Mouse (Mus musculus): ENCODE data around the gene Hbq1a. TPM values are rescaled to one million over a fixed set of nuclear protein-coding genes. Genes with fewer than 3 reads are reported as not detected.
A peak's percentile ranks its signal among the peaks of the same experiment; 100 is the strongest.
"Not testable (repeated sequence)": the region's sequence is repeated elsewhere in the genome, so short reads cannot be mapped to it uniquely, and the experiment has no call there.

Hbq1a gene
- polyA plus RNA-seq, 1 experiment from 2014 or later: 1.9 TPM

DNA sequence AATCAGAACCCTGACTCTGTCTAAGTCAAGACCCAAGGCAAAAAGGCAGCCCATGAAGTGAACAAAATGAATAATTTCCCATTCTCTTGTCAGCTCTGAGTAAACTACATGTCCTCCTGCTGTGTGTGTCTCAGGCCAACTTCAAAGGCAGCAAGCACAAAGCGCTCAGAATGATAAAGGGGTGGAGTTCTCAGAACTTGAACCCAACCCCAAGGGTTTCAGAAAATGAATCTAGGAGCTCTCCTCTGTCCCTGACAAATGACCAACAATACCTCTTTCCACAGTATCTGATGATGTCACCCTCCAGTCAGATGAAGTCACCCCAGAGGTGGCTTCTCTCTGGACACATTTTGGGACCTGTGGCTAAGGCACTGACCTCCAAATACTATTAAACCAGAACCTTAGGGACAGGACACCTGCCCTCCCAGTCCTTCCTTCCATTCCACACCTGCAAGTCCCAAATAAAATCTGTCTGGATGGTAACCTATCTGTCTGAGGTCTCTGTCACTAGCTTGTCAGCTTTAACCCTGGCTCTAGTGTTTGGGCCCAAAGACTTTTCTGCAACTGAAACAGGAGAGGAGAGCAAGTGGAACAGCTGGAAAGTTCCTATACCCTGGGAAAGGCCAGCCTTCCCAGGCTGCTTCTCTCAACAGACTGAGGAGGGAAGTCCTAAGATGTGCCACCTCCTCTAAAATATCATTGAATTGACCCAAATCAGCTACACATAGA is 18.3 kb upstream of the Hbq1a start:
- no peak for ATAC-seq (ENCODE audit: low read depth)
- no peak overlapping the region for H3K9ac ChIP-seq (replicated peaks; ENCODE audit: low read depth, low read length)
- H3K4me1 ChIP-seq (ENCODE audit: control insufficient read depth, insufficient read depth, low read length): no peaks in the 10 kb centered on the region
- WGBS: 72% methylated on average over 1 of the region's 1 CpGs
- H3K4me2 ChIP-seq (ENCODE audit: low read depth, low read length): no peak overlapping the region
- H3K4me3 ChIP-seq (ENCODE audit: low read depth, low read length): no peak overlapping the region
- H3K36me3 ChIP-seq (ENCODE audit: control insufficient read depth, insufficient read depth, low read length): no peaks in the 10 kb centered on the region
- no peaks in the 10 kb centered on the region for H3K27me3 ChIP-seq (ENCODE audit: control insufficient read depth, insufficient read depth, low read length)
- no peaks in the 10 kb centered on the region for H3K9me3 ChIP-seq (ENCODE audit: control insufficient read depth, low read length)
- no peak overlapping the region for H3K27ac ChIP-seq (ENCODE audit: low read depth, low read length)

DNA sequence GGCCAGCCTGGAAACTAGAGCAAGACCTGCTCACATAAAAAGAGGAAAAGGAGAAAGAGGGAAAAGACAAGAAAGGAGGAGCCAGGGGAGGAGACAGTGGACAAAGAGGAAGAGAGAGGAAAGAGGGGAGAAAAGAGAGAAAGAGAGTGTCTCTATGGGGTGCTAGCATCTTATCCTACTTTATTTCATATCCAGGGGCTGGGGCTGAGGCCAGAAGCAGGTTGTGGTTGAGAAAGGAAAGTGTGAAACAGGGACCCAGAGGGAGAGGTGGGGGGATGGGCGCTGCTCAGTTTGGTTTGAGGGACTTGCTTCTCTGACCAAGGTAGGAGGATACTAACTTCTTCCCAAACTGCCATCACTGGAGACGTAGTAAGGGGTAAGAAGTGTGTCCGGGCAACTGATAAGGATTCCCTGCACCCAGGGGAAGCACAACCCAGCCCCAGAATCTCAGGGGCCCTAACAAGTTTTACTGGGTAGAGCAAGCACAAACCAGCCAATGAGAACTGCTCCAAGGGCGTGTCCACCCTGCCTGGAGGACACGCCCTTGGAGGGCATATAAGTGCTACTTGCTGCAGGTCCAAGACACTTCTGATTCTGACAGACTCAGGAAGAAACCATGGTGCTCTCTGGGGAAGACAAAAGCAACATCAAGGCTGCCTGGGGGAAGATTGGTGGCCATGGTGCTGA is 16.6 kb upstream of the Hbq1a start, which contains the start of gene Hba-a1:
TSS of gene Hba-a1 (plus strand) at position 421 of the 687 bp plus-strand sequence.
- not testable (repeated sequence) for H3K4me2 ChIP-seq (ENCODE audit: low read depth, low read length); H3K9ac ChIP-seq (replicated peaks; ENCODE audit: low read depth, low read length); H3K9me3 ChIP-seq (ENCODE audit: control insufficient read depth, low read length); H3K27ac ChIP-seq (ENCODE audit: low read depth, low read length); H3K36me3 ChIP-seq (ENCODE audit: control insufficient read depth, insufficient read depth, low read length); H3K4me1 ChIP-seq (ENCODE audit: control insufficient read depth, insufficient read depth, low read length); ATAC-seq (ENCODE audit: low read depth); H3K27me3 ChIP-seq (ENCODE audit: control insufficient read depth, insufficient read depth, low read length); H3K4me3 ChIP-seq (ENCODE audit: low read depth, low read length)
- 86% methylated on average over 1 of the region's 5 CpGs for WGBS

DNA sequence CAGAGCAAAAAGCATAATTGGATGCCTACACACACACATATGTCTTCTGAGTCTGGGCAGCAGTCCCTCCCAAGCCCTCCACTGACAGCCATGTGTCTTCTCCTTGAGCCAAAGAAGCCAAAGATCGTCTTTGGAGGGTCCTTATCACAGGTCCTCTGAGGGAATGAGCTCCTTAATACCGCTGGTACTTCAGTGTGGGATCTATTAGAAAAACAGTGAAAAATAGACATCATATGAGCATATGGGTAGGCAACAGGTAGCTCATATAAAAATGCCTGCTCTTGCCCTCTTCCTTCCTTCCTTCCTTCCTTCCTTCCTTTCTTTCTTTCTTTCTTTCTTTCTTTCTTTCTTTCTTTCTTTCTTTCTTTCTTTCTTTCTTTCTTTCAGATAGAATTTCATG is 15.3 kb upstream of the Hbq1a start:
- not testable (repeated sequence) for H3K9me3 ChIP-seq (ENCODE audit: control insufficient read depth, low read length); H3K4me3 ChIP-seq (ENCODE audit: low read depth, low read length); H3K27me3 ChIP-seq (ENCODE audit: control insufficient read depth, insufficient read depth, low read length); ATAC-seq (ENCODE audit: low read depth); H3K36me3 ChIP-seq (ENCODE audit: control insufficient read depth, insufficient read depth, low read length); H3K27ac ChIP-seq (ENCODE audit: low read depth, low read length); H3K4me2 ChIP-seq (ENCODE audit: low read depth, low read length); H3K4me1 ChIP-seq (ENCODE audit: control insufficient read depth, insufficient read depth, low read length); H3K9ac ChIP-seq (replicated peaks; ENCODE audit: low read depth, low read length)
- WGBS: 73% methylated on average over 2 of the region's 2 CpGs

DNA sequence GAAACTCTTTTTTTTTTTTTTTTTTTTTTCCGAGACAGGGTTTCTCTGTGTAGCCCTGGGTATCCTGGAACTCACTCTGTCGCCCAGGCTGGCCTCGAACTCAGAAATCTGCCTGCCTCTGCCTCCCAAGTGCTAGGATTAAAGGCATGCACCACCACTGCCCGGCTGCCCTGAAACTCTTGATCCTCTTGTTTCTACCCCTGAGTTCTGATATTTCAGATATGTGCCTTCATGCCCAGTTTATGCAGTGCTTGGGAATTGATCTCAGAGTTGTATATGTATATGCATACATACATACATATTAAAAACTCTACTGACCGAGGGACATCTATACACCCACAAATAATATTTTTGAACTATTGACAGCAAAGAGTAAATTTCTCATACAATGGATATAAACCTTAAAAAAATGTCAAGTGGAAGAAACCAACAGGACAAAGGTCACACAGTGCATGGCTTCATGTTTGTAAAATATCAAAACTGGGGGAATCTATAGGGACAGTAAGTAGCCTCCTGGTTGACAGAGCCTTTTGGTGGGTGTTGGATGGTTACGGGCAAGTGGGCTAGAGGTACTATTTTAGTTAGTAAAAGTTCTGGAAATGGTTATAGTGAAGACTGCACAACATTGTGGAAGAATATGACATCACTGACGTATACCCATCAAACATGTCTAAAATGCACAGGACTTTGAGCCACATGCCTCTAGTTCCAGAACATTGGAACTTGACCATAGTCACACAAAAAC is 14.7 kb upstream of the Hbq1a start:
- no peaks in the 10 kb centered on the region for H3K9me3 ChIP-seq (ENCODE audit: control insufficient read depth, low read length)
- no peak overlapping the region for H3K9ac ChIP-seq (replicated peaks; ENCODE audit: low read depth, low read length)
- ATAC-seq (ENCODE audit: low read depth): no peak
- no peaks in the 10 kb centered on the region for H3K36me3 ChIP-seq (ENCODE audit: control insufficient read depth, insufficient read depth, low read length)
- no peak overlapping the region for H3K27ac ChIP-seq (ENCODE audit: low read depth, low read length)
- no peak overlapping the region for H3K4me3 ChIP-seq (ENCODE audit: low read depth, low read length)
- H3K27me3 ChIP-seq (ENCODE audit: control insufficient read depth, insufficient read depth, low read length): no peaks in the 10 kb centered on the region
- no peak overlapping the region for H3K4me2 ChIP-seq (ENCODE audit: low read depth, low read length)
- H3K4me1 ChIP-seq (ENCODE audit: control insufficient read depth, insufficient read depth, low read length): no peaks in the 10 kb centered on the region
- 86% methylated on average over 7 of the region's 7 CpGs for WGBS

DNA sequence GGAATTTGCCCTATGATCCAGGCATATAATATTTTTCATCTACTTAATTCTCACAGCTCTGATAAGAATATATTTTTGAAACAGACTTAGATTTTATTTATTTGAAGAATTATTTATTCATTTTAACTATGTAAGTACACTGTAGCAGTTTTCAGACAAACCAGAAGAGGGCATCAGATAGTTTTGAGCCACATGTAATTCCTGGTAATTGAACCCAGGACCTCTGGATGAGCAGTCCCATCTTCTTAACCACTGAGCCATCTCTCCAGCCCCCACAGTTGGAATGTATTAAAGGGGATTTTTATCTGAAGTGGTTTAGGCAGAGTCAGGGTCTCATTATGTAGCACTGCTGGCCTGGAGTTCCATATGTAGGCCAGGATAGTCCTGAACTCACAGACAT is 14.0 kb upstream of the Hbq1a start:
- H3K9ac ChIP-seq (replicated peaks; ENCODE audit: low read depth, low read length); H3K9me3 ChIP-seq (ENCODE audit: control insufficient read depth, low read length); ATAC-seq (ENCODE audit: low read depth); H3K4me1 ChIP-seq (ENCODE audit: control insufficient read depth, insufficient read depth, low read length); H3K27ac ChIP-seq (ENCODE audit: low read depth, low read length); H3K4me3 ChIP-seq (ENCODE audit: low read depth, low read length); H3K36me3 ChIP-seq (ENCODE audit: control insufficient read depth, insufficient read depth, low read length); H3K4me2 ChIP-seq (ENCODE audit: low read depth, low read length); H3K27me3 ChIP-seq (ENCODE audit: control insufficient read depth, insufficient read depth, low read length): not testable (repeated sequence)

DNA sequence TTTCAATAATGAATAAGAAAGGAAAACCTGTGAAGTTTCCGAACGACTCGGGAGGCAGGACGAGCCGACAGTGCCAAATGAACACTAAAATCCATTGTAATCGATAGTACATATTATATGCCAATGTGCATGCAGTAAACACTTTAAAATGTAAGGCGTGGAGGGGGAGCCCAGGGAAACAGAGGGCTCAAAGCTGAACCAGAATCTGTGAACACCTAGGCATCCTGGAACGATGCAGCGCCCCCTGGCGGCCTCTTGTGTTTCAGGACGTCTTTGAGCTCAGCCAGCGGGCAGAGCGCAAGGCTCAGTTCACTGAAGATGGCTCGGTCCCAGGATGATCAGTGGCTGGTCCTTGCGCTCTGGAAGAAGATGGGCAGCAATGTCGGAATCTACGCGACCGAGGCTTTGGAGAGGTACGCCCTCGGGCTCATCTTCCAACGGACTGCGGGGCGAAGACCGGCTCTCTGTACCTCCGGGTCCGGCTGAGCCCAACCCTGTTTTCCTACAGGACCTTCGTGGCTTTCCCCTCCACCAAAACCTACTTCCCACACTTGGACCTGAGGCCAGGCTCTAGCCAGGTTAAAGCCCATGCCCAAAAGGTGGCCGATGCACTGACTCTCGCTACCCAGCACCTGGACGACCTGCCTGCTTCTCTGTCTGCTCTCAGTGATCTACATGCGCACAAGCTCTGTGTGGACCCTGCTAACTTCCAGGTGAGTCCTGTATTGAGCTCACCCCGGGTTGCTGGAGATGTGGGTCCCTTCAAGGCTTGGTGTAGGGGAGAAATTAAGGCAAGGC is 13.0 kb upstream of the Hbq1a start, which contains the start of gene Hbq1b:
TSS of gene Hbq1b (plus strand) at position 271 of the 798 bp plus-strand sequence.
- ATAC-seq (ENCODE audit: low read depth): peak; percentile 89
- not testable (repeated sequence) for H3K9me3 ChIP-seq (ENCODE audit: control insufficient read depth, low read length); H3K4me3 ChIP-seq (ENCODE audit: low read depth, low read length); H3K36me3 ChIP-seq (ENCODE audit: control insufficient read depth, insufficient read depth, low read length); H3K27me3 ChIP-seq (ENCODE audit: control insufficient read depth, insufficient read depth, low read length); H3K4me1 ChIP-seq (ENCODE audit: control insufficient read depth, insufficient read depth, low read length); H3K27ac ChIP-seq (ENCODE audit: low read depth, low read length); H3K9ac ChIP-seq (replicated peaks; ENCODE audit: low read depth, low read length)
- 23% methylated on average over 30 of the region's 33 CpGs for WGBS
- peak within 1 kb of the TSS; percentile 39 for H3K4me2 ChIP-seq (ENCODE audit: low read depth, low read length)

DNA sequence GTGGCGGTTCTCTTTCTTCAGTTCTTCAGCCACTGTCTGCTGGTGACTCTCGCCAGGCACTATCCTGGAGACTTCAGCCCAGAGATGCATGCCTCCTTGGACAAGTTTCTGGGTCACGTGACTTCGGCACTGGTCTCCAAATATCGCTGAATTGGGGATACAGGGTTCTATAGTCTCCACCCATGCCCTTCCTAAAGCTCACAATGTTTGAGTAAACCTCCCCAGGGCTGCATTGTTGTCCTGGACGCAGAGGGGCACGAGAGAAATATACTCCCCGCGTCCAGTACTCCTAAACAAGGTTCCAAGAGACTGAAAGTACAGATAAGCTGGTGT is 12.4 kb upstream of the Hbq1a start:
- H3K4me1 ChIP-seq (ENCODE audit: control insufficient read depth, insufficient read depth, low read length): no peaks in the 10 kb centered on the region
- H3K36me3 ChIP-seq (ENCODE audit: control insufficient read depth, insufficient read depth, low read length): no peaks in the 10 kb centered on the region
- 73% methylated on average over 9 of the region's 9 CpGs for WGBS
- no peak overlapping the region for H3K4me2 ChIP-seq (ENCODE audit: low read depth, low read length)
- H3K27ac ChIP-seq (ENCODE audit: low read depth, low read length): no peak overlapping the region
- H3K9ac ChIP-seq (replicated peaks; ENCODE audit: low read depth, low read length): no peak overlapping the region
- no peaks in the 10 kb centered on the region for H3K9me3 ChIP-seq (ENCODE audit: control insufficient read depth, low read length)
- no peaks in the 10 kb centered on the region for H3K27me3 ChIP-seq (ENCODE audit: control insufficient read depth, insufficient read depth, low read length)
- H3K4me3 ChIP-seq (ENCODE audit: low read depth, low read length): no peak overlapping the region
- no peak for ATAC-seq (ENCODE audit: low read depth)

DNA sequence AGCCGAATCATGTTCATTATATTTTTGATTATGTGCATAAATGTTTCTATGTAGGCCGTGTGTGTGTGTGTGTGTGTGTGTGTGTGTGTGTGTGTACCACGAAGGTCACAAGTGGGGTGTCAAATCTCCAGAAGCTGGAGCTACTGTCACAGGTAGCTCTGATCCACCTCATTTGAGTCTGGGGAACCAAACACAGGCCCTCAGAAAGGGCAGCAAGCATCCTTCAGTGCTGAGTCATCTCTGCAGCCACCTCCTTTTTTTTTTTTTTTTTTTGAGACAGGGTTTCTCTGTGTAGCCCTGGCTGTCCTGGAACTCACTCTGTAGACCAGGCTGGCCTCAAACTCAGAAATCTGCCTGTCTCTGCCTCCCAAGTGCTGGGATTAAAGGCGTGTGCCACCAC is 7.0 kb upstream of the Hbq1a start:
- not testable (repeated sequence) for H3K27ac ChIP-seq (ENCODE audit: low read depth, low read length); H3K4me1 ChIP-seq (ENCODE audit: control insufficient read depth, insufficient read depth, low read length); H3K36me3 ChIP-seq (ENCODE audit: control insufficient read depth, insufficient read depth, low read length); H3K9me3 ChIP-seq (ENCODE audit: control insufficient read depth, low read length); ATAC-seq (ENCODE audit: low read depth); H3K4me3 ChIP-seq (ENCODE audit: low read depth, low read length); H3K9ac ChIP-seq (replicated peaks; ENCODE audit: low read depth, low read length); H3K27me3 ChIP-seq (ENCODE audit: control insufficient read depth, insufficient read depth, low read length); H3K4me2 ChIP-seq (ENCODE audit: low read depth, low read length)
- 84% methylated on average over 4 of the region's 4 CpGs for WGBS

All from neural tube, embryonic 14.5 days (tissue).